Mouse (Mus musculus): Measurements from ENCODE around the gene Klf2. TPM values are rescaled to one million over a fixed set of nuclear protein-coding genes. Genes with fewer than 3 reads are reported as not detected.

Gene Klf2
- total and polyA plus RNA-seq, 2 experiments from 2014 or later = 4.0 to 9.5 TPM

GRCm38 (mm10) chr8:72277244-72277643 is 41.6 kb upstream of the Klf2 start:
- 81% methylated on average over 3 of the region's 3 CpGs for WGBS
- Histone ChIP-seq H3K36me3 (ENCODE audit: insufficient read depth) (no peaks in the 10 kb centered on the region), H3K4me3 (ENCODE audit: low read depth, low read length) (no peak overlapping the region), H3K27me3 (ENCODE audit: insufficient read depth, low read length) (no peaks in the 10 kb centered on the region), H3K9ac (no peak overlapping the region), H3K27ac (ENCODE audit: low read depth, low read length) (no peak overlapping the region), H3K4me2 (ENCODE audit: low read depth) (no peak overlapping the region), H3K9me3 (ENCODE audit: low read length) (no peaks in the 10 kb centered on the region), H3K4me1 (ENCODE audit: insufficient read depth) (no peaks in the 10 kb centered on the region)
- DNase-seq (no peak), ATAC-seq (no peak)
- no peak for TF ChIP-seq CTCF (IDR thresholded peaks at IDR 0.05; ENCODE audit: low read depth)

- no peak overlapping the region for H3K9ac ChIP-seq
- no peaks in the 10 kb centered on the region for H3K27me3 ChIP-seq (ENCODE audit: insufficient read depth, low read length)
- ATAC-seq (no peak), DNase-seq (no peak)
- TF ChIP-seq CTCF (IDR thresholded peaks at IDR 0.05; ENCODE audit: low read depth) = no peak
- no peaks in the 10 kb centered on the region for H3K4me1 ChIP-seq (ENCODE audit: insufficient read depth)
- no peak overlapping the region for H3K4me2 ChIP-seq (ENCODE audit: low read depth)
- no peaks in the 10 kb centered on the region for H3K36me3 ChIP-seq (ENCODE audit: insufficient read depth)
- no peak overlapping the region for H3K4me3 ChIP-seq (ENCODE audit: low read depth, low read length)
- no peaks in the 10 kb centered on the region for H3K9me3 ChIP-seq (ENCODE audit: low read length)
- no peak overlapping the region for H3K27ac ChIP-seq (ENCODE audit: low read depth, low read length)
- 79% methylated on average over 7 of the region's 7 CpGs for WGBS
These were observed 39.7 kb upstream of the Klf2 start for GRCm38 (mm10) chr8:72279151-72279550.

- WGBS = 23% methylated on average over 3 of the region's 3 CpGs
- no peaks in the 10 kb centered on the region for H3K27me3 ChIP-seq (ENCODE audit: insufficient read depth, low read length)
- TF ChIP-seq CTCF (IDR thresholded peaks at IDR 0.05; ENCODE audit: low read depth) = no peak
- DNase-seq (no peak), ATAC-seq (peak; percentile 16; the same call in 1 of the 2 replicates)
- no peaks in the 10 kb centered on the region for H3K4me1 ChIP-seq (ENCODE audit: insufficient read depth)
- no peaks in the 10 kb centered on the region for H3K36me3 ChIP-seq (ENCODE audit: insufficient read depth)
- H3K4me3 ChIP-seq (ENCODE audit: low read depth, low read length) = no peak overlapping the region
- no peaks in the 10 kb centered on the region for H3K9me3 ChIP-seq (ENCODE audit: low read length)
- H3K4me2 ChIP-seq (ENCODE audit: low read depth) = no peak overlapping the region
- H3K9ac ChIP-seq = no peak overlapping the region
- no peak overlapping the region for H3K27ac ChIP-seq (ENCODE audit: low read depth, low read length)
These were observed 37.2 kb upstream of the Klf2 start for GRCm38 (mm10) chr8:72281634-72282033.

- Histone ChIP-seq H3K4me2 (ENCODE audit: low read depth) (no peak overlapping the region), H3K4me1 (ENCODE audit: insufficient read depth) (no peaks in the 10 kb centered on the region), H3K9me3 (ENCODE audit: low read length) (no peaks in the 10 kb centered on the region), H3K27ac (ENCODE audit: low read depth, low read length) (no peak overlapping the region), H3K36me3 (ENCODE audit: insufficient read depth) (no peaks in the 10 kb centered on the region), H3K4me3 (ENCODE audit: low read depth, low read length) (no peak overlapping the region), H3K27me3 (ENCODE audit: insufficient read depth, low read length) (no peaks in the 10 kb centered on the region), H3K9ac (no peak overlapping the region)
- ATAC-seq = no peak
- no peak for TF ChIP-seq CTCF (IDR thresholded peaks at IDR 0.05; ENCODE audit: low read depth)
- 72% methylated on average over 4 of the region's 4 CpGs for WGBS
- no peak for DNase-seq
These were observed 33.5 kb upstream of the Klf2 start for GRCm38 (mm10) chr8:72285285-72285684.

GRCm38 (mm10) chr8:72289051-72289450 is 29.8 kb upstream of the Klf2 start:
- no peak for DNase-seq
- Histone ChIP-seq H3K27ac (ENCODE audit: low read depth, low read length) (no peak overlapping the region), H3K4me1 (ENCODE audit: insufficient read depth) (no peaks in the 10 kb centered on the region), H3K36me3 (ENCODE audit: insufficient read depth) (no peaks in the 10 kb centered on the region), H3K9ac (no peak overlapping the region), H3K27me3 (ENCODE audit: insufficient read depth, low read length) (no peaks in the 10 kb centered on the region), H3K4me3 (ENCODE audit: low read depth, low read length) (no peak overlapping the region), H3K9me3 (ENCODE audit: low read length) (no peaks in the 10 kb centered on the region), H3K4me2 (ENCODE audit: low read depth) (no peak overlapping the region)
- no peak for ATAC-seq
- no peak for TF ChIP-seq CTCF (IDR thresholded peaks at IDR 0.05; ENCODE audit: low read depth)

GRCm38 (mm10) chr8:72291104-72291503 is 27.7 kb upstream of the Klf2 start:
- no peak overlapping the region for H3K4me2 ChIP-seq (ENCODE audit: low read depth)
- DNase-seq = no peak
- no peak overlapping the region for H3K9ac ChIP-seq
- no peaks in the 10 kb centered on the region for H3K9me3 ChIP-seq (ENCODE audit: low read length)
- no peak for TF ChIP-seq CTCF (IDR thresholded peaks at IDR 0.05; ENCODE audit: low read depth)
- no peaks in the 10 kb centered on the region for H3K4me1 ChIP-seq (ENCODE audit: insufficient read depth)
- WGBS = 75% methylated on average over 2 of the region's 2 CpGs
- H3K27me3 ChIP-seq (ENCODE audit: insufficient read depth, low read length) = no peaks in the 10 kb centered on the region
- no peak overlapping the region for H3K4me3 ChIP-seq (ENCODE audit: low read depth, low read length)
- H3K36me3 ChIP-seq (ENCODE audit: insufficient read depth) = no peaks in the 10 kb centered on the region
- H3K27ac ChIP-seq (ENCODE audit: low read depth, low read length) = no peak overlapping the region
- no peak for ATAC-seq

- Histone ChIP-seq H3K27me3 (ENCODE audit: insufficient read depth, low read length) (no peaks in the 10 kb centered on the region), H3K4me3 (ENCODE audit: low read depth, low read length) (no peak overlapping the region), H3K9ac (no peak overlapping the region), H3K4me1 (ENCODE audit: insufficient read depth) (no peaks in the 10 kb centered on the region), H3K9me3 (ENCODE audit: low read length) (no peaks in the 10 kb centered on the region), H3K4me2 (ENCODE audit: low read depth) (no peak overlapping the region), H3K36me3 (ENCODE audit: insufficient read depth) (no peaks in the 10 kb centered on the region), H3K27ac (ENCODE audit: low read depth, low read length) (no peak overlapping the region)
- no peak for ATAC-seq
- DNase-seq = no peak
- TF ChIP-seq CTCF (IDR thresholded peaks at IDR 0.05; ENCODE audit: low read depth) = no peak
These were observed 25.5 kb upstream of the Klf2 start for GRCm38 (mm10) chr8:72293309-72293708.

- H3K4me3 ChIP-seq (ENCODE audit: low read depth, low read length) = no peak overlapping the region
- no peak overlapping the region for H3K9ac ChIP-seq
- no peak overlapping the region for H3K4me2 ChIP-seq (ENCODE audit: low read depth)
- H3K27ac ChIP-seq (ENCODE audit: low read depth, low read length) = peak overlapping the region; percentile 59
- H3K36me3 ChIP-seq (ENCODE audit: insufficient read depth) = no peaks in the 10 kb centered on the region
- H3K9me3 ChIP-seq (ENCODE audit: low read length) = no peaks in the 10 kb centered on the region
- H3K4me1 ChIP-seq (ENCODE audit: insufficient read depth) = no peaks in the 10 kb centered on the region
- no peak for DNase-seq
- WGBS = 71% methylated on average over 3 of the region's 3 CpGs
- peak; percentile 14; the same call in 1 of the 2 replicates for ATAC-seq
- H3K27me3 ChIP-seq (ENCODE audit: insufficient read depth, low read length) = no peaks in the 10 kb centered on the region
- no peak for TF ChIP-seq CTCF (IDR thresholded peaks at IDR 0.05; ENCODE audit: low read depth)
These were observed 23.7 kb upstream of the Klf2 start for GRCm38 (mm10) chr8:72295125-72295524.
